Mouse (Mus musculus): Measurements from ENCODE around the gene Clic5. TPM values are rescaled to one million over a fixed set of nuclear protein-coding genes. Genes with fewer than 3 reads are reported as not detected.
A peak's percentile ranks its signal among the peaks of the same experiment; 100 is the strongest.

Gene Clic5
- polyA plus RNA-seq, 1 experiment from 2014 or later = 0.56 TPM

DNA sequence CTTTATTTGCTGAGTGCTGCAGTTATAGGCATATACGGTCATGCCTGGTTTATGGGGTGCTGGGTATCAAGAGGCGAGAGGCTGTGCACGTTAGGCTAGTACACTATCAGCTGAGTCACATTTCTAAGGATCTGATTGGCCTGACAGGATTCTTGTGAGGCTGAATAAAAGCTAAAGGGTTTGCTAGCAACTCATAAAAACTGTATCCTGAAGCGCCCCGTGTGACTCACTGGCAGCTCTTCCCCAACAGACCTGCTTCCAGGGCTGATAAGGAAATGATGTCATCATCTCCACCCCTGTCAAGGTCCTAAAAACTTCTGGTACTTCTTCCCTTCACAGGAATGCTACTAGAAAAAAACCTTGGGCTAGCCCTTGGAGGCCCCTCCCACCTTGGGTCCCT, 14.6 kb downstream of the Clic5 start:
- Histone ChIP-seq H3K4me1 (no peaks in the 10 kb centered on the region), H3K27me3 (replicated peaks) (no peaks in the 10 kb centered on the region), H3K4me3 (no peak overlapping the region), H3K9me3 (replicated peaks) (no peaks in the 10 kb centered on the region), H3K36me3 (no peaks in the 10 kb centered on the region), H3K4me2 (no peak overlapping the region), H3K27ac (no peak overlapping the region), H3K9ac (no peak overlapping the region)
- no peak for ATAC-seq
- 56% methylated on average over 5 of the region's 5 CpGs for WGBS (ENCODE audit: insufficient replicate concordance)

DNA sequence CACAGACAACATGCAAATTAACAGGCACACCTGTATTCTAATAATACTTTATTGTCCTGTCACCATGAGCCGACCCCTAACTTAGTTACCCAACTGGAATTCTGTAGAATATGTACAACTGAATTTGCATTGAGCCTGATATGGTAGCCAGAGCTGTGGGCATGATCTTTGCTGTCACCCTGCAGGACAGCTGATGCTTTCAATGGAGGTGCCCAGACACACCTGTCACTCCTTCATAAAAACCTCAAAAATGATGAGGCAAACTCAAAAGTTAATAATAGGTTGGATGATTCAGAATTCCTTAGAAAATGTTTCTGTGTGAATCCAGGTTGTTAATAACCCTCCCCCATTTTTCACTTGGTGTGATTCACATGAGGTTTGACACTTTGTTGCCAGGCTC, 16.4 kb downstream of the Clic5 start:
- H3K9me3 ChIP-seq (replicated peaks) = 0 out of 2 replicates have a peak, but pooled peaks cover 7% of the 10 kb centered on the region
- H3K27me3 ChIP-seq (replicated peaks) = no peaks in the 10 kb centered on the region
- ATAC-seq = no peak
- no peaks in the 10 kb centered on the region for H3K4me1 ChIP-seq
- H3K4me3 ChIP-seq = no peak overlapping the region
- H3K4me2 ChIP-seq = no peak overlapping the region
- 61% methylated on average over 1 of the region's 1 CpGs for WGBS (ENCODE audit: insufficient replicate concordance)
- no peak overlapping the region for H3K9ac ChIP-seq
- H3K27ac ChIP-seq = no peak overlapping the region
- H3K36me3 ChIP-seq = no peaks in the 10 kb centered on the region

DNA sequence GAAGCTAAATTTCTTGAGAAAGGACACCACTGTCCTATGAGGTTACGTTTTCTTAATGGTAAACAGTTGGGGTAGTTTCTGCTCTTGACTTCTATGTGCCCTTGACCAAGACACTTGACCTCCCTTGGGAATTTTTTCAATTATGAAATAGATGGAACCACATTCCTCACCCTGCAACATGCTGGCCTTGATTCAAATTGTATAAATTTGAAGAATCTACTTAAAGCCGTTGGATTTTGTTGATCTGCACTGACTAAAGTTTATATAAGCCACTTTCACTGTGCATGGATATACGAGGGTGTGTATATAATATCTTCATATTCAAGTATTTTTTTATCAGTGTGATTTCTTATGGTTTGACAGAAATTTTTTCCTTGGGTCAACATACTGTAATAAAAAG, 17.2 kb downstream of the Clic5 start:
- no peak overlapping the region for H3K27ac ChIP-seq
- ATAC-seq = no peak
- no peaks in the 10 kb centered on the region for H3K27me3 ChIP-seq (replicated peaks)
- H3K4me3 ChIP-seq = no peak overlapping the region
- 0 out of 2 replicates have a peak, but pooled peaks cover 7% of the 10 kb centered on the region for H3K9me3 ChIP-seq (replicated peaks)
- H3K36me3 ChIP-seq = no peaks in the 10 kb centered on the region
- H3K4me2 ChIP-seq = no peak overlapping the region
- WGBS (ENCODE audit: insufficient replicate concordance) = 57% methylated on average over 3 of the region's 3 CpGs
- no peaks in the 10 kb centered on the region for H3K4me1 ChIP-seq
- no peak overlapping the region for H3K9ac ChIP-seq

DNA sequence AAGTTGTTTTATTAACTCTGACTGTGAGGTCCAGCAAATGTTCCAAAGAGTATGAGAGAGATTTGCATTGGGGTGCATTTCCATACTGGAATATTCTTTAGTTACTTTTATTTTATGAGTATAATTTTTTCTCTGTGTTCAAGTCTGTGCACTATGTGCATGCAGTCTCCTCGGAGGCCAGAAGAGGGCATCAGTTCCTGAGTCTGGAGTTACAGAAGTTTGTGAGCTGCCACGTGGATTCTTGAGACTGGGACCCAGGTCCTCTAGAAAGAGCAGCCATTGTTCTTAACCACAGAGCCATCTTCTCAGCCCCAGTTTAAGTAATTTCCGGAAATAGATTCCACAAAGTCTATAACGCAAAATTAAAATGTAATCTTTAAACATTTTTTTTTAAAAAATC, 20.5 kb downstream of the Clic5 start:
- WGBS (ENCODE audit: insufficient replicate concordance) = 69% methylated on average over 4 of the region's 4 CpGs
- Histone ChIP-seq H3K9me3 (replicated peaks) (0 out of 2 replicates have a peak, but pooled peaks cover 7% of the 10 kb centered on the region), H3K4me2 (no peak overlapping the region), H3K36me3 (no peaks in the 10 kb centered on the region), H3K4me1 (no peaks in the 10 kb centered on the region), H3K9ac (no peak overlapping the region), H3K27ac (no peak overlapping the region), H3K27me3 (replicated peaks) (no peaks in the 10 kb centered on the region), H3K4me3 (no peak overlapping the region)
- no peak for ATAC-seq

DNA sequence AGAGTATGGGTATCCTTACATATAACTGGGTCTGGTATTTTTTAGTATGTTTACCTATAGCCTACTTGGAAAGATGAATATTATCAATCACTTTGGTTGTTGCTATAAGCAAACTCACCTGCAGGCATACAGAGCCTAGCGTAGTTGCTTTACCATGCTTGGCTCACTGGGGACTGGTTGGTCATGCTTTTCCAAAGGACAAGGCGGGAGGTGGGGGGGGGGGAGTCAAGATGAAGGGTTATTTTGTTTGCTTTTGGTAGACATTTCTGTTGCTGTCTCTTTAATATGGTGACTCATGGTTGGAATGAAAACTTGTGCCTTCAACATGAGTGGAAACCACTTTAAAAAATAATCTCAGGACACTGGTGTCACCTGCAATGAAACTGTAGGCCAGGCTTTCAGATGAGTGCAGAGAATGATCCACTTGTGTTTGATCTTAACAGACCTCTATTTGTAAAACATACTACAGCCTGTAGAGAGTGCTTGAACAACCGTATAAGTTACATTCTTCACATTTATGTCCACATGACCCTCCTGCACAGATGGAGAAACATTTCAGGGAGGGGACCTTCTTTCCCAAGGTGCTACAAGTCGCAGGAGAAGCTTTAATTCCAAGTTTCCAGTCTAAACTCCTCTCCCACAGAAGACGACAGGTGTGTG, 24.7 kb downstream of the Clic5 start:
- Histone ChIP-seq H3K4me1 (no peaks in the 10 kb centered on the region), H3K9ac (no peak overlapping the region), H3K4me2 (no peak overlapping the region), H3K4me3 (no peak overlapping the region), H3K9me3 (replicated peaks) (0 out of 2 replicates have a peak, but pooled peaks cover 7% of the 10 kb centered on the region), H3K27ac (no peak overlapping the region), H3K27me3 (replicated peaks) (no peaks in the 10 kb centered on the region), H3K36me3 (no peaks in the 10 kb centered on the region)
- 63% methylated on average over 5 of the region's 5 CpGs for WGBS (ENCODE audit: insufficient replicate concordance)
- ATAC-seq = no peak

DNA sequence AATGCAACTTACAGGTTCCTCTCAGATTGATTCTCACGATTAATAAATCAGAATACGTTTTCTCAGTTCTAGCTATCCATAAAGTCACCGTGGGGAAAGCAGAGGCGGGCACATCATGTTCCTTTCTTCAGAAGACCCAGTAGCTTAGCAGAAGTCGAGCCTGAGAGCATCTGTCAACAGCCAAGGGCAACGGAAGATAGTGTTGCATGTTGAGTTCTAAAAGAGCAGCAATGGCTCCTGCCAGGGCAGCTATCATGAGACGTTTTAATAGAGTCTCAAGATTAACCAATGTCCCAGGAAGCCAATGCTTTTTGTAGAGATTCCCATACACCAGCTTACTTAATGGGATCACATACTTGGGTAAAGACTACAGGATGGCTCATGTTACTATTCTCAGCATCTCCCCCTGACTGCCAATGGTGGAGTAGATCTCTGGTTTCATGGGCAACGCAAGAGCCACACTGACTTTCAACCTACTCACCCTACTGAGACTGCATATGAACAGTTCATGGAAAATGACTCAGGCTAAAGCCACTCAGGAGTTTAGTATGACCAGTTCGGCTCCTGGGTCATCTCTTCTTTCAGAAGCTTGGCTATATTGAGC, 26.9 kb downstream of the Clic5 start:
- H3K27ac ChIP-seq = no peak overlapping the region
- no peak for ATAC-seq
- 67% methylated on average over 9 of the region's 9 CpGs for WGBS (ENCODE audit: insufficient replicate concordance)
- H3K4me2 ChIP-seq = no peak overlapping the region
- no peaks in the 10 kb centered on the region for H3K27me3 ChIP-seq (replicated peaks)
- no peaks in the 10 kb centered on the region for H3K36me3 ChIP-seq
- H3K9ac ChIP-seq = no peak overlapping the region
- H3K4me3 ChIP-seq = no peak overlapping the region
- H3K4me1 ChIP-seq = no peaks in the 10 kb centered on the region
- H3K9me3 ChIP-seq (replicated peaks) = no peaks in the 10 kb centered on the region

DNA sequence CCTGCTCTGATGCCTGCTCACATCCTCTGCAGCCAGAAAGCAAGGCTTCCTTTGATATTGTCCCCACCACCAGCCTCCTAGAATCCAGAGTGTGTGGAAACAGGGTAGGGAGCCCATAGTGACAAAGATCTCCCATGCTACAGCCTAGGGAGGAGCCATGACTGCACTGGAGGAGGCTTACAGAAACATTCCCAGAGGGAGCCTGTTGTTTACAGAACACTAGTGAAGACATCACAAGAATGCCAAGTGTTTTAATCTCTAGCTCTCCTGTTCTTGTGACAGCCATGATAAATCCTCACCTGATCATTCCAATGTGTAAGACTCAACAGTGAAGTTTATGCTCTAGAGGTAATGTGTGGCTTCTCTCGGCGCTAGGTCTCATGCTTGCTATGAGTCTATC, 28.8 kb downstream of the Clic5 start:
- Histone ChIP-seq H3K4me1 (no peaks in the 10 kb centered on the region), H3K9ac (no peak overlapping the region), H3K9me3 (replicated peaks) (no peaks in the 10 kb centered on the region), H3K4me3 (no peak overlapping the region), H3K4me2 (no peak overlapping the region), H3K27me3 (replicated peaks) (no peaks in the 10 kb centered on the region), H3K36me3 (no peaks in the 10 kb centered on the region), H3K27ac (no peak overlapping the region)
- no peak for ATAC-seq
- WGBS (ENCODE audit: insufficient replicate concordance) = 47% methylated on average over 2 of the region's 2 CpGs

DNA sequence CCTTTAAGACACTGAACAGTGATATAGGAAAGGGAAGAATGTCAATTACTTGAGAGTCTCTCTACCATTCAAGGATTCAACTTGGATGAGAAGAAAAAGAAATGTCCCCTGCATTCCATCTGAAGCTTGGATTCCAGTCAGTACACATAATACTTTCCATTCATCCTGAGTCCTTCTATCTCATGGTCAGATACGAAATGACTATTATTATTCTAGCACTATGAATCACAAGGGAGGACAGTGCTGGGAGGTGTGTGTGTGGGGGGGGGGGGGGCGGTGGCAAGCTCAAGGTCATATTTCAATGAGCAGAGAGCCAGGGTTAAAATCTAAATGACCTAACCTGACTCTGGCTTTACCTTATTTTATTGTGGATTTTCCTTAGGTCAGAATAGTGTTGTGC, 31.6 kb downstream of the Clic5 start:
- Histone ChIP-seq H3K9ac (no peak overlapping the region), H3K4me3 (no peak overlapping the region), H3K9me3 (replicated peaks) (no peaks in the 10 kb centered on the region), H3K27ac (no peak overlapping the region), H3K36me3 (no peaks in the 10 kb centered on the region), H3K4me2 (no peak overlapping the region), H3K27me3 (replicated peaks) (no peaks in the 10 kb centered on the region), H3K4me1 (no peaks in the 10 kb centered on the region)
- no peak for ATAC-seq
- WGBS (ENCODE audit: insufficient replicate concordance) = 61% methylated on average over 2 of the region's 2 CpGs

DNA sequence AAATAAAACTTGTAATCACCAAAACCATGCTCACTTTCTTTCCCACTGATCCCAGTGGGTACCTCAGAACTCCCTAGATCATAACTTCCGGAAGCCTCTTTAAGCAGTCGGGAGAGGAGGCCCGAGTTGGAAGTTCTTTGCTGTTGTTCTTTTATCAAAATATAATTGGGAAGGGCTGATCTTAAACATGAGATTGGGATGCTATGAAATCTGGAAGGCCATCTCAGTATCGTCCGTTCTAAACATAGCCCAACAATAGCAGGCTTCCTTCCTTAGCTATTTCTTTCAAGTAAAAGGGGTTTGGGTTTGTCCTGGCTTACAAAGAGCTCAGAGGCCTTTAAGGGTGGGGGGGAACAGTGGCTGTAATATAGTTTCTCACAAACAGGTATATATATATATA, 40.0 kb downstream of the Clic5 start:
- Histone ChIP-seq H3K27me3 (replicated peaks) (no peaks in the 10 kb centered on the region), H3K9me3 (replicated peaks) (no peaks in the 10 kb centered on the region), H3K4me2 (no peak overlapping the region), H3K36me3 (no peaks in the 10 kb centered on the region), H3K4me1 (no peaks in the 10 kb centered on the region), H3K4me3 (no peak overlapping the region), H3K9ac (no peak overlapping the region), H3K27ac (no peak overlapping the region)
- WGBS (ENCODE audit: insufficient replicate concordance) = 77% methylated on average over 5 of the region's 5 CpGs
- ATAC-seq = no peak

DNA sequence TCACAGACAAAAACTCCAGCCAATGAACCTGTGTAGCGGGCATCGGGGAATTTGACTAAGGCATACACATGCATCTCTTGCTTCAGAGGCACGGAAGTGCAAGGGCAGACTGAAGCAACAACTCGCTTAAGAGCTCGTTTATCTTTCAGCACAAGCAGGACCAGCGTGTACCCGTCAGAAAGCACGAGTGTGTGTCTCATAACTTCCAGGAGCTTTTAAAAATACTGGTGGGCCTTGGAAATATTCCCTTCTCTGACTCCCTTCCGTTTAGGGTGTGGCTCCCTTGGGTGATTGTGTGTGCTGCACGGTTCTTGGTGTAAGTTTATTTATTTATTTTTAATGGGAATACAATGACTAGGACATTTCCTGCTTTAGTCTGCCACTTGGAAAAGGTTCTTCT, 41.7 kb downstream of the Clic5 start:
- H3K4me2 ChIP-seq = no peak overlapping the region
- H3K27ac ChIP-seq = no peak overlapping the region

DNA sequence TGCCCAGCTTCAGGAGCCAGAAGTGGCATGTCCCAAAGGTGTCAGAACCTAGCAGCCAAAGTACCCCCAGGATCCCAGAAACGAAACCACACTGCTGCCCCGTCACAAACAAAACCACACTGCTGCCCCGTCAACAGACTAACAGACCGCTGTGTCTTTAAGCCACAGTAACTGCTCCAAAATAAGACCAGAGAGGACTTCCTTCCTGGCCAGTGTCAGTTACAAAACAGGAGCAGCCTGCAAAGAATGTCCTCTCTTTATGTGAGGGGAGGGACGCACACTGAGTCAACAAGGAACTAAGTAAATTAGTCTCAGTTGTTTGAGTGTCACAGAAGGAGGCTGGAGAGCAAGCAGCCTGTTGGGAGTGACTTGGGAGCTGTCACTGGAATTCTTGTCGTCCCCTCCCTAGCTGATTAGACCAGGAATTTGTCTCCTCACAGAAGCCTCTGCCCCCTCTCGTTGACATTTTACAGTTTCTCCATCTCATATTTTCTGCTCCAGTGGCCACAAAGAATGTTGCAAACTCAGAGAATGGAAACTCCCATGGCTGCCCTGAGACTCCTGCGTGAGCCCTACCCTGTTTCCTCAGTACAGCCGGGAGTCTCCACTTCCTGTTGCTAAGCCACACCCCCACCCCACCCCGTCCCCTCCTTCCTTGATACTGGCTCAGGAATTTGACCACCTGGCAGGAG, 50.8 kb downstream of the Clic5 start:
- H3K4me1 ChIP-seq = peaks cover 14% of the 10 kb centered on the region
- peak; percentile 47 for ATAC-seq
- H3K27me3 ChIP-seq (replicated peaks) = no peaks in the 10 kb centered on the region
- peaks cover 4% of the 10 kb centered on the region; the same call in 1 of the 2 replicates for H3K9me3 ChIP-seq (replicated peaks)
- no peak overlapping the region for H3K4me3 ChIP-seq
- H3K36me3 ChIP-seq = no peaks in the 10 kb centered on the region
- H3K27ac ChIP-seq = peak overlapping the region; percentile 68
- WGBS (ENCODE audit: insufficient replicate concordance) = 7% methylated on average over 10 of the region's 10 CpGs
- no peak overlapping the region for H3K9ac ChIP-seq
- H3K4me2 ChIP-seq = peak overlapping the region; percentile 52

More for the DNA sequence above, 41.7 kb downstream of the Clic5 start:
- Histone ChIP-seq H3K9ac (no peak overlapping the region), H3K4me1 (no peaks in the 10 kb centered on the region), H3K36me3 (no peaks in the 10 kb centered on the region), H3K27me3 (replicated peaks) (no peaks in the 10 kb centered on the region), H3K9me3 (replicated peaks) (no peaks in the 10 kb centered on the region), H3K4me3 (no peak overlapping the region)
- 56% methylated on average over 10 of the region's 10 CpGs for WGBS (ENCODE audit: insufficient replicate concordance)
- no peak for ATAC-seq

DNA sequence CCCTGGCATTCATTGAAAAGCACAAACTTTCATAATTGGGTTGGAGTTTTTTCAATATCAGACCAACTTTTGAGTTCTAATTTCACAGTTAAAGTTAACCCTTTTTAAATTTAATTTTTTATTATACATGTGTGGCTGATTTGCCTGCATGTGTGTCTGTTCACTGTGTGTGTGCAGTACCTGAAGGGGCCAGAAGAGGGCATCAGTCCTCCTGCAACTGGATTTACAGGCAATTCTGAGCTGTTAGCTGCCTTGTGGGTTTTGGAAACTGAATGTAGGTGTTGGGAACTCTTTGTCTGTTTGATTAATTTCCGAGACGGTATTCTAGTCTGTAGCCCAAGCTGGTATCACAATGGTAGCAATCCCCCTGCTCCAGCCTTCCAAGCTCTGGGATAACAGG, 52.4 kb downstream of the Clic5 start:
- Histone ChIP-seq H3K27ac (no peak overlapping the region), H3K9me3 (replicated peaks) (peaks cover 4% of the 10 kb centered on the region; the same call in 1 of the 2 replicates), H3K27me3 (replicated peaks) (no peaks in the 10 kb centered on the region), H3K4me2 (no peak overlapping the region), H3K36me3 (no peaks in the 10 kb centered on the region), H3K4me1 (peaks cover 14% of the 10 kb centered on the region), H3K4me3 (no peak overlapping the region), H3K9ac (no peak overlapping the region)
- no peak for ATAC-seq
- 82% methylated on average over 2 of the region's 2 CpGs for WGBS (ENCODE audit: insufficient replicate concordance)

All from liver, embryonic 12.5 days (tissue).